Mouse (Mus musculus) cortical plate, adult 2 months (tissue): Measurements from ENCODE around the gene Wdr91.

Experiments
- CTCF ChIP-seq: fragments of 200-500 bp; IDR thresholded peaks from 2 replicates; pipeline ENCODE4 v1.5.1; 2011; ENCODE audit warnings: mild to moderate bottlenecking, control low read depth, low read length; ENCODE audit not compliant: insufficient read depth; ENCODE audit errors: extremely low read depth
- POLR2A ChIP-seq: fragments of 200-500 bp; IDR thresholded peaks from 2 replicates; pipeline ENCODE4 v1.6.1; 2011; ENCODE audit warnings: mild to moderate bottlenecking, low read length, control low read depth; ENCODE audit not compliant: insufficient read depth; ENCODE audit errors: extremely low read depth

DNA sequence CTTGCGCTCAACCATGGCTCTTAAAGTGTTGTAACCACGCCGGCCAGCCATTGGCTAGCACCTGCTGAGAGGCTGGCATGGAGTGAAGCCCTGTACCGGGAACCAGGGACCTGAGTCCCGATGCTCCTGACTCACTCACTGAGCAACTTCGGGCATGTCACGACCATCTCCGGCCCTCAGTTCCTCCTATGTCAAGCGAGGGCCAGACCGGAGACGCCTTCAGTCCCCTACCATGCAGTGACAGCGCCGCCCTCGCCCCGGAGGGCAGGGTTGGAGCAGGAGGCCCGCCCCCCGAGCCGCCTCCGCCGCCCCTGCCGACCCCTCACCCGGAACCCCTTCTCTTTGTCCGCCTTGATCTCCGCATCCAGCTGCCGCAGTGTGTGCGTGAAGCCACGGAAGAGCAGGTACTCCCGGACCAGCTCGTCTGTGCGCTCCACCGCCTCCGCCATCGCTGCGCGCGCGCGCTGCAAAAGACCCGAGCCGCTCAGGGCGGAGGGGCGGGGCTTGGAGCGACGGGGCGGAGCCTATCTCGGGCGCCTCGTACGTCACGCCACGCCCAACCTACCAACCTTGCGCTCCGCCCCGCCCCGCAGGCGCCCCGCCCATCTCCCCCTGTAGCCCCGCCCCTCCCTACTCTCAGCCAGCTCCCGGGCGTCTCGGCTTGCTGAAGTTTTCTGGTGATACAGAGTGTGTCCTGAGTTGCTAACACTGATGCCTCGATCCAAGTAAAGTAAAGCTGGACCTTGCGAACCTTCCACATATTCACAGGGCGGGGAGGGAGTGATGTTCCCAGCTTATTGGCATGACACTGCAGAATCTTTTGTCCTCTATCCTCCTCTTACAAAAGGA is at the start of gene Wdr91:
- TF ChIP-seq POLR2A (peak; percentile 74; the same call in 1 of the 2 replicates), CTCF (no peak)
